Mouse (Mus musculus) layer of hippocampus, adult 8-10 months (tissue): ENCODE measurements around the gene Phf20. TPM values are rescaled to one million over a fixed set of nuclear protein-coding genes. Genes with fewer than 3 reads are reported as not detected.
"Not testable (repeated sequence)": the region's sequence is repeated elsewhere in the genome, so short reads cannot be mapped to it uniquely, and the experiment has no call there.

Experiments
- DNase-seq, 2 experiments: peaks; one replicate each; pipeline ENCODE4 v3.0.0; 2022; ENCODE audit warnings: low spot score in 2 of 2
- total RNA-seq, 4 experiments: library from RNA; stranded (reverse); gene quantifications; 2 replicates each; pipeline ENCODE4 v1.2.4; 2022

Gene Phf20
- total RNA-seq, 4 experiments from 2014 or later, result 98.7 to 122 (median 109) TPM

DNA sequence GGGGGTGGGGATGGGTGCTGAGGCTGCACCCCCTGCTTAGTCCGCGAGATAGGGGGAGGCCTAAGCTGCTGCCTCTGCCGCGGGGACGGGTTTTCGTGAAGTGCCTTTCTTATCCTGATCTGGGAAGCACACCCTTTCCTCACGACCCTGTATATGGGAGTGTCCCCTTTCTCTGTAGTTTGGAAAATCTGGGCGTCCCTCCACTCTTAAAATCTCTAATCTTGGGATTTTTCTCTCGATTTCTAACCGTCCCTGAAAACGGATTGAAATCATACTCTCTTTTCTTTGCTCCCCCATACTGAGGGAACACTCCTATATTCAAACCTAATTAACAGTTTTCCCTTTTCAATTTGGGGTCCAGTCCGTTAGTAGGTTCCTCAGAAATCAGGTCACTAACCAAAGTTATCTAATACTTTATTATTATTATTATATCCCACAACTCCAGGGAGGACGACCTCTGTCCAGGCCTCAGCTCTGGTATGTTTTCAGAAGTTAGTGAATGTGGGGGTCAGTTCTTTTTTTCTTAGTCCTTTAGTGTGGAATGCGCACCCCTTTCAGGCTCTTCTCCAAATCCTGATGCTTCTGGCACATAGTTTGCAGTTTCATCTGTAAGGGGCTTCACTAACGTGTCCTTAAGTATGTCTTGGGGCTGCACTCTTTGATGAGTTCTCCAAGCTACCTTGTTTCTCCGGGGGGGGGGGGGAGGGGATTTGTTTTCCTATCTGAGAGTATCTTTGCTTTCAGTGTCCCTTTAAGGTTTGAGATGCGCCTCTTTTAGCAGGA lies 1.1 kb downstream of the Phf20 start:
- DNase-seq, result no peak

DNA sequence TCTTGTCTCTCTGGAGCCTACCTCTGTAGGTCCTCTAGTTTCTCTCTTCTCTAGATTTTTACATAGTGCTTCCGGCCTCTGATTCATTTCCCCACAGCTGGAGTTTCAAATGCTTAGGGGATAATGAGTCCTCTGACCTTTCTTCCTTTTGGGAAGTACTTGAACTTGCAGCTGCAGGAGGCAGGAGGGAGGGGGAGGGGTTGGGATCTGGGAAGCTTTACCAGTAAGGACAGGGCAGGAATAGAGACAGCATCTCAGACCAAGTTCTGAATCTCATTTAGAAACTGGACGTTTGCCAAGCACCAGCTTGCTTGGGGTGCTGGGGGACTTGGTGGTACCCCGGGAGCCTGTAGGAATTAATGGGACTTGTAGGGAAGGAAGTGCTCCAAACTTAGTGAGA lies 3.7 kb downstream of the Phf20 start:
- no peak for DNase-seq

DNA sequence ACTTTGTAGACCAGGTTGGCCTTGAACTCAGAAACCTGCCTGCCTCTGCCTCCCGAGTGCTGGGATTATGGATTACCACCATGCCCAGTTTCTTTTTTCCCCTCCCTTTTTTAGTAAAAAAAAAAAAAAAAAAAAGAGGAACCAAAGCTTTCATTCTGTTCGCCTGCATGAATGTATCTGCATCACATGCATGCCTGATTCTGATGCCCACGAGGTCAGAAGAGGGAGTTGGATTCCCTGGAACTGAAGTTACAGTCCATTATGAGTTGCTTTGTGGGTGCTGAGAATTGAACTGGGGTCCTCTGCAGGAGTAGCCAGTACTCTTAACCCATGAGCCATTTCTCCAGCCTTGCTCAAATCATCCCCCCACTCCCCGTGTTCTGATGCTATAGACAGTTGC lies 5.2 kb downstream of the Phf20 start:
- DNase-seq, result no peak

DNA sequence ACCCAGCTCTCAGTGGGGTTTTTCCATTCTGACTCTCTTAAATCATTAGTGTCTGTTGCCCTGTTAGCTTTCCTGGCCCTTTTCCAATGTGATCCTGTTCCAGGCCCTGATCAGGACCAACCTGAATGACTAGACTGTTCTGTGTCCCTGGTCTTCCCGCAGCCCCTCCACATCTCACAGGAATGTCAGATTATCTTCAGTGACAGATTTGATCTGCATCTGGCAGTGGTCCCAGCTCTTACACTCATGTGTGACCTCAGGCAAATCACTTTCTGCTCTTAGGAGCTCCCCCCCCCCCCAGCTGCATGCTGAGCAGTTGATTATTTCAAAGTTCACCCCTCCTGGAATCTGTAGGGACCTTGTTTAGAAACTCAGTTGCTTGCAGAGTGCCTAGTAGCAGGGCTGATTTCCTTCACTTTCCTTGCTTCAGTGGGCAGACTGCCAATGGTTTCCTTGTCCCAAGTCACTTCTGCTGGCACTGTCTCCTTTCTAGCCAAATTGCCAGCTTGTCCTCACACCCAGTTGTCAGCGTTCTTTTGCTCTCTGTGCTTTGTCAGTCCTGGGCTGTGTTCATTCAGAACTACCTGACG lies 6.7 kb downstream of the Phf20 start:
- DNase-seq, result peak; percentile 43 to 60

- no peak for DNase-seq
These were observed 7.7 kb downstream of the Phf20 start for GRCm38 (mm10) chr2:156203917-156204316.

- DNase-seq, result no peak
These were observed 21.5 kb downstream of the Phf20 start for GRCm38 (mm10) chr2:156217786-156218185.

DNA sequence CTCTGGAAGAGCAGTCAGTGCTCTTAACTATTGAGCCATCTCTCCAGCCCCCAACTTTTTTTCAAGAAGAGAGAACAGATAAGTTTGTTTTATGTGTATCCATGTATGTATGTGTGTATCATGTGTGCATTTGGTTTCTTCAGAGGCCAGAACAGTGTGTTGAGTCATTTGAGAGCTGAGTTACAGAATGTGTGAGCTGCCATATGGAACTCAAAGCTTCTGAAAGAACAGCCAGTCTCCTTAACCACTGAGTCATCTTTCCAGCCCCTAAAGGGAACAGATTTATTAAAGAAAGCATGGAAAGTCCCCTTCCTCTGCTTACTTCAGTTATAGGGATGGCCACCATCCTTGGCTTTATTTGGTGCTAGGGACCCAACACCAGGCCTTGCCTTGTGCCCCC lies 25.8 kb downstream of the Phf20 start:
- DNase-seq, result no peak

- no peak for DNase-seq
These were observed 27.8 kb downstream of the Phf20 start for GRCm38 (mm10) chr2:156224043-156224442.

DNA sequence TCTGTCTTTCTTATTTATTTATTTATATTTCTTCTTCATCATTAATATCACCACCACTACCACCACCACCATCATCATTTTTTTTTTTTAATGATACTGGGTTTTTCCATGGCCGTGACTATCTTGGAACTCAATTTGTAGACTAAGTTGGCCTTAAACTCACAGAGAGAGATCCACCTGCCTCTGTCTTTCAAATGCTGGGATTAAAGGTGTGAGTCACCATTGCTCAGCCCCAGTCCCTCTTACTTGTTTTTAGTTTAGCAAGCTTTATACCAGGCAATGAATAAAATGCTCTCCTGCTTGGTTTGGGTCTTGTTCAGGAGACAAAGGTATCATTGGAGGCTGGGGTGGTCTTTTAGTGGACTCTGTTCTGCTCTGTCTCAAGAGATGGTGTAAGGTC lies 31.4 kb downstream of the Phf20 start:
- DNase-seq, result no peak

GRCm38 (mm10) chr2:156229171-156229570 lies 32.9 kb downstream of the Phf20 start:
- DNase-seq, result no peak

- DNase-seq, result no peak
These were observed 35.1 kb downstream of the Phf20 start for GRCm38 (mm10) chr2:156231340-156231739.

GRCm38 (mm10) chr2:156233275-156233948 lies 37.1 kb downstream of the Phf20 start:
- peak; percentile 81 to 87 for DNase-seq

DNA sequence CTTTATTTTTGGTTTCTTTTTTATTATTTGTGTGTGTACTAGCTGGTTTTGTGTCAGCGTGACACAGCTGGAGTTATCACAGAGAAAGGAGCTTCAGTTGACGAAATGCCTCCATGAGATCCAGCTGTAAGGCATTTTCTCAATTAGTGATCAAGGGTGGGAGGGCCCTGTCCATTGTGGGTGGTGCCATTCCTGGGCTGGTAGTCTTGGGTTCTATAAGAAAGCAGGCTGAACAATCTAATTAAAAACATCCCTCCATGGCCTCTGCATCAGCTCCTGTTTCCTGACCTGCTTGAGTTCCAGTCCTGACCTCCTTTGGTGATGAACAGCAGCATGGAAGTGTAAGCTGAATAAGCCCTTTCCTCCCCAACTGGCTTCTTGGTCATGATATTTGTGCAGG lies 37.8 kb downstream of the Phf20 start:
- DNase-seq, result not testable (repeated sequence)

- peak; percentile 61 to 67 for DNase-seq
These were observed 39.6 kb downstream of the Phf20 start for GRCm38 (mm10) chr2:156235847-156236246.

DNA sequence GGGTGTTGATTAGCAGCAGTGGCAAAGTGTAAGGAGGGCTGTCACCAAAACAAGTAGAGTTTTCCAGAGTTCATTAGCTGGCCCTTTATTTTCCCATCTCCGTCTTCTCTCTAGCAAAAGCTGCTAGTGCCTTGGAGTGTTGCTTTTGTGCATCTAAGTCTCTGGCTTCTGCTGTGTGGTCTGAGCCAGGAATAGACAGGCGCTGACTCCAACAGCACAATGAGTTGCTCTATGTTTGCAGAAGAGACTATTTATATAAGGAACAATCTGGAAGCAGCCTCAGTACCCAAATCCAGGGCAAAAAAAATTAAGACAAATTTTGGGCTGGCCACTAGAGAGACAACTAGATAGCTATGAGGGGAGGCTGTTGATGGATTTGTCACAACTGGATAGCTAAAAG lies 45.4 kb downstream of the Phf20 start:
- peak in 1 of 2 experiments; percentile 41 for DNase-seq

GRCm38 (mm10) chr2:156243011-156243410 lies 46.7 kb downstream of the Phf20 start:
- DNase-seq, result no peak

DNA sequence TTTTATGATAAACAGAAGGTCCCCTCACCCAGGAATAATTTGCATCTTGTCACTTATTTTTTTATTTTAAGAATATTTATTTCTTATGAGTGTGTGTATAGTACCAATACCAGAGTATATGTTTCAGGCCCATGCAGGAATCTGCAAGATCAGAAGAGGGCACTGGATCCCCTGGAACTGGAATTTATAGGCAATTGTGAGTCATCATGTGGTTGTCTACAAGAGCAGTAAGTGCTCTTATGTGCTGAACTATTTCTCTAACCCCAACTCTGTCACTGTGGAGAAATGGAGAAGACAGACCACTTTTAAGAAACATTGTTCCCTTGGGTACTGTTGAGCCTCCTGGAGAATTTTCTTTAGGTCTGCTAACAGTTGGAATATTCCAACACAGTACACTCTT lies 51.3 kb downstream of the Phf20 start:
- no peak for DNase-seq

DNA sequence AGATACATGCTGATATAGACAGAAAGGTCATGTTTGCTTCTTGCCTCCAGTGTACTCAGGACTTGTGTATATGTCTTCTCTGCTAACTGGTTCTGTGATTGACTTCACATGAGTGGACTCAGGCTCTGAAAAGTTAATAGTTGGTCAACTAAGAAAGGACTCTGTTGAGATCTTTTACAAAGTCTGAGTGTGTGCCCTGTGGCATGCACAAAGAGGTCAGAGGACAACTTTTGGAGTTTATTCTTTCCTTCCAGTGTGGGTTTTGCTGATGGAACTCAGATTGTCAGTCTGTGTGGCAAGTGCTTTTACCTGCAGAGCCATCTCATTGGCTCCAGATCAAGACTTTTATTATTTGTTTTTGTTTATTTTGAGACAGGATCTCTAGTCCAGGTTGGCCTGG lies 54.5 kb downstream of the Phf20 start:
- no peak for DNase-seq

DNA sequence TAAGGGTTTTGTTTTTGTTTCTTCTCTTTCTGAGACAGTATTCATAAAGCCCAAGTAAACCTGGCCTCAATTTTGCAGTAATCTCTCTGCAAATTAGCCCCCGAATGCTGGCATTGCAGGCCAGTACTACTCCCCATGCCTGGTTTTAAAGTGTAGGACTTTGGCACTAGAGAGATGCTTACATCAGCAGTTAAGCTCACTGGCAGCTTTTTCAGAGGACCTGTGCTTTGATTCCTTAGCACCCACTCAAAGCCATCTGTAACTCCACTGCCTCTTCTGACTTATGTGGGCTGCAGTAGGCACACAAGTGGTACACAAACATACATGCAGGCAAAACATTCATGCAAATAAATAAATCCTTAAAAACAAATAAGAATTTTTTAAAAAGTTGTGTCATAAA lies 55.0 kb downstream of the Phf20 start:
- DNase-seq, result no peak

GRCm38 (mm10) chr2:156257051-156257450 lies 60.8 kb downstream of the Phf20 start:
- DNase-seq, result peak; percentile 55 to 56

GRCm38 (mm10) chr2:156257922-156258761 lies 61.9 kb downstream of the Phf20 start:
- no peak for DNase-seq

- DNase-seq, result no peak
These were observed 64.7 kb downstream of the Phf20 start for GRCm38 (mm10) chr2:156260968-156261367.
